Mouse (Mus musculus) liver, adult 2 months (tissue): ENCODE measurements around the gene Prdm2.

Source experiments
- CTCF ChIP-seq: fragments of 200-500 bp; IDR thresholded peaks from 2 replicates; pipeline ENCODE4 v1.5.1; 2011; ENCODE audit warnings: low read depth, low read length, control low read depth
- POLR2A ChIP-seq: fragments of 200-500 bp; IDR thresholded peaks from 2 replicates; pipeline ENCODE4 v1.6.1; 2011; ENCODE audit warnings: low read length, control low read depth; ENCODE audit not compliant: insufficient read depth; ENCODE audit errors: extremely low read depth

DNA sequence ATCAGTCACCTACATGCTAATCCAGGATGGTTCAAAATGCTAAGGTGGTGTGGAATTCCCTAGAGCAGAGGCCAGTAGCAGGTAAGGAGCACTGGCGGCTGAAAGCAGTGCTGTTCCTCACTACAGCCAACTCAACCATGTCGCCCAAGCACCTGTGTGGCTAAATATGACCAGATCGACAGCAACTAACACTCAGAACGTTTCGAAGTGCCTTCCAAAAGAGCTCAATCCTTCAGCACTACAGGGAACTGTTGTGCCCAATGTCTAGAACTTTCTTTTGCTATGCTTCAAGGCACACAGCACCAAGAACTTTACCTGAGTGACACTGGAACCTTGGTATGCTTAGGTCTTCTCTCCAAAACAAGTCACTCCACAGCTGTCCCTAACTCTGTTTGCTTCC, 82.4 kb downstream of the Prdm2 start:
- no peak for TF ChIP-seq CTCF
- TF ChIP-seq POLR2A, result no peak
